ENCODE assay signal across 8 mouse cellular contexts in the genomic region with DNA sequence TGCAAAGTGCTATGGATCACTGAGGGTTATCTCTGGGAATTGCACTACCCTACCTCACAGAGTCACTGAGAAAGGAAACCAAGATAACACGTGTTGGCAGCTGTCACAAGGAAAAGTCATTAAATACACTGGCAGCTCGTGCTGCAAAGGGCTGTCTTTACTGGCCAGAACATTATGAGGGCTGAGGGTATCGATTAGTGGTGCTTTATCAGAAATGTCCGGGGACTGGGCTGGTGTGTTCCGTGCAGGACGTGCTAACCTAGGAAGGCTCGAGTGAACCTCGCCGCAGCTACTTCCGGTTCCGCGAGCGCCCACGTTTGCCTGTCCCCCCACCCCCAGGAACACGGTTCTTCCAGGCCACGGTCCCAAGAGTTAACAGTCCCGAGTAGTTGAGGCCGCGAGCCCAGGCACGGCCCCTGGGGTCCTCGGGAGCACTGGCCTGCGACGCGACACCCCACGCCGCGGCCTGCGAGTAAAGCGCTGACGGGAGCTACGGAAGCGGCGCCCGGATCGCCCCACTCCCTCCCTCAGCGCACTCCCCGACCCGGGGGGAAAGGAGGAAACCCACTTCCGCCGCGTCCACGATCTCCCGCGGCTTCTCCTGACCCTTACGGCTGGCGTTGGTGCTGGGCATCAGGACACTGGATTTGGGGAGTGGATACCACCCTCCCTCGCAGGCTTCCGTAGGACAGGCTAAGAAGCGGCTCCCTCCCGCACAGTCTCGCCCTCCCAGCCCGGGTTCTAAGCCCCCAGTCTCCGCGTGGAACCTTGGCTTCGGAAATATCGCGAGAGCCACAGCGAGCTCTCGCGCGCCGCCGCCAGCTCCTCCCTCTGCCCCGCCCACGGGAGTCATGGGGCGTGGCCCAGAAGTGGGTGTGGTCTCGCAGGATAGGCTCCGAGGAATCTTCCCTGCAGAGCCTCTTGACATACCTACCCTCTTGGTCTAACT. TPM values are rescaled to one million over a fixed set of nuclear protein-coding genes. Genes with fewer than 3 reads are reported as not detected.
DNase-seq lines count a peak whose midpoint lies in the region; ATAC-seq lines count a peak whose summit lies in the region.

A gene (minus strand): TSS at position 785 of the 949 bp plus-strand sequence.

- peak within 1 kb of the TSS; percentile 96 for H3K9ac ChIP-seq in hindbrain, embryonic 16.5 days (ENCODE audit: low read depth, low read length)

- peaks cover 35% of the 10 kb centered on the region for H3K79me2 ChIP-seq in macrophage (ENCODE audit: inconsistent target)

- DNase-seq in T-cell, adult 2 months (ENCODE audit: low spot score) = peak; percentile 93
- peak; percentile 88 to 92 for DNase-seq in cerebellum, postnatal 36 days
- DNase-seq in gastrocnemius, adult 18-20 months (ENCODE audit: low spot score) = peak; percentile 94
- DNase-seq in left cerebral cortex, adult 18-20 months (ENCODE audit: low spot score in 2 of 2) = peak; percentile 90 to 92
- peak; percentile 93 for DNase-seq in right cerebral cortex, adult 18-20 months
- peak; percentile 62 for DNase-seq in urinary bladder, postnatal 10 days (ENCODE audit: low spot score)

- H3K9me3 ChIP-seq in hindbrain, embryonic 16.5 days (ENCODE audit: control insufficient read depth, low read length) = no peaks in the 10 kb centered on the region

- H3K36me3 ChIP-seq in hindbrain, embryonic 16.5 days (ENCODE audit: control insufficient read depth, insufficient read depth, low read length) = no peaks in the 10 kb centered on the region
- no peaks in the 10 kb centered on the region; the same call in 1 of the 2 replicates for H3K36me3 ChIP-seq in macrophage (ENCODE audit: inconsistent target)

- H3K4me2 ChIP-seq in hindbrain, embryonic 16.5 days (ENCODE audit: low read length) = peak within 1 kb of the TSS; percentile 74

- ATAC-seq in hindbrain, embryonic 16.5 days = peak; percentile 95

- WGBS in hindbrain, embryonic 16.5 days = under 1% methylated on average over 64 of the region's 68 CpGs
- WGBS in macrophage (ENCODE audit: missing documents) = under 1% methylated on average over 59 of the region's 68 CpGs

- peak within 1 kb of the TSS; percentile 95 for H3K27ac ChIP-seq in hindbrain, embryonic 16.5 days (ENCODE audit: low read depth, low read length)
- peak within 1 kb of the TSS; percentile 82 for H3K27ac ChIP-seq in macrophage

- peaks cover 2% of the 10 kb centered on the region; the same call in 1 of the 2 replicates for H3K4me1 ChIP-seq in hindbrain, embryonic 16.5 days (ENCODE audit: control insufficient read depth, insufficient read depth, low read depth, low read length)

- H3K27me3 ChIP-seq in hindbrain, embryonic 16.5 days (replicated peaks; ENCODE audit: control insufficient read depth, insufficient read depth, low read length) = no peaks in the 10 kb centered on the region

- peak within 1 kb of the TSS; percentile 95 for H3K4me3 ChIP-seq in hindbrain, embryonic 16.5 days (ENCODE audit: low read length)
- H3K4me3 ChIP-seq in macrophage (ENCODE audit: inconsistent target) = peak within 1 kb of the TSS; percentile 76

RNA-seq across cellular contexts. Expression of the gene that starts here (rescaled TPM):
- 10 to 100 TPM; 62.4 to 66.9 TPM for total RNA-seq in gastrocnemius, adult 18-20 months (2021)
- polyA plus RNA-seq in hindbrain, embryonic 16.5 days (2015; fragmentation: Nextera tagmentation; extraction: Ambion mirVana) = 140 and 141 TPM in 2 replicates
- 10 to 100 TPM; 52.3 to 56.0 TPM for total RNA-seq in left cerebral cortex, adult 18-20 months (2021)
- 10 to 100 TPM; 16.3 to 76.0 (median 32.1) TPM for total RNA-seq in macrophage (2018; cell fraction: chromatin; rRNA removed)
- total RNA-seq in macrophage (2018; cell fraction: cytosol; rRNA removed) = 10 to 100 TPM; 50.4 to 90.2 (median 65.7) TPM
- 10 to 100 TPM; 17.6 to 75.8 (median 31.8) TPM for total RNA-seq in macrophage (2018; cell fraction: nucleus; rRNA removed)
- polyA plus RNA-seq in macrophage (2018) = 51.7 to 126 TPM (median 88.1 TPM) in 3 replicates

Comparison
In these comparisons a context has a peak if more than half of its experiments do, and no peak if none do; other contexts are left out.
1. Peak in every context shown above with its lines: DNase-seq, ATAC-seq, H3K4me3 ChIP-seq and H3K27ac ChIP-seq.